Mouse (Mus musculus) lung, adult 2 months (tissue): Measurements from ENCODE around the gene Dnah11.

ENCODE experiments used
- CTCF ChIP-seq: fragments of 200-500 bp; IDR thresholded peaks from 2 replicates; pipeline ENCODE4 v1.5.1; 2011; ENCODE audit warnings: mild to moderate bottlenecking, low read length, control low read depth; ENCODE audit not compliant: insufficient read depth
- POLR2A ChIP-seq: fragments of 200-500 bp; IDR thresholded peaks from 2 replicates; pipeline ENCODE4 v1.6.1; 2011; ENCODE audit warnings: low read depth, mild to moderate bottlenecking, control low read depth, low read length, borderline replicate concordance; ENCODE audit errors: extremely low read depth

DNA sequence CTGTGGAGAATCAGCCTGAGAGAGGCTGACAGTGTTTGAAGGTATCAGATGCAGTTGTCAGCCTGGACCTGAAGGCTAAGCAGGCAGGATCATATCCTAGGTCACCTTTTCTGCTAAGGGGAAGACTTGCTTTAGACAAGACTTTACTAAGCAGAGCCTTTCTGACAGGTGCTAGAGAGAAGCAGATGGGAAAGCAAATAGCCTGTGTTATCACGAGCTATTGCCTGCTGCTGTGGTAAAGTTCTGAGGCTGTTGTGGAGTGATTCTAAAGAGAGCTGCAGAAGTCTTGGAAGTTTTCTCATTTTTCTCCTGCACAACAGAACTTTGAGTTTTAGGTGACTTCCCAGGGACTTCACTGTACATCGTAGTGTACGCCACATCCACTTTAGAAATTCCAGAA, 185.0 kb downstream of the Dnah11 start:
- TF ChIP-seq POLR2A (no peak), CTCF (no peak)
